Mouse (Mus musculus): ENCODE results near the gene Stradb. TPM values are rescaled to one million over a fixed set of nuclear protein-coding genes. Genes with fewer than 3 reads are reported as not detected.

Stradb gene
- 23.1 and 25.5 TPM in 2 replicates for polyA plus RNA-seq (2016; fragmentation: Nextera tagmentation; extraction: Ambion mirVana)

DNA sequence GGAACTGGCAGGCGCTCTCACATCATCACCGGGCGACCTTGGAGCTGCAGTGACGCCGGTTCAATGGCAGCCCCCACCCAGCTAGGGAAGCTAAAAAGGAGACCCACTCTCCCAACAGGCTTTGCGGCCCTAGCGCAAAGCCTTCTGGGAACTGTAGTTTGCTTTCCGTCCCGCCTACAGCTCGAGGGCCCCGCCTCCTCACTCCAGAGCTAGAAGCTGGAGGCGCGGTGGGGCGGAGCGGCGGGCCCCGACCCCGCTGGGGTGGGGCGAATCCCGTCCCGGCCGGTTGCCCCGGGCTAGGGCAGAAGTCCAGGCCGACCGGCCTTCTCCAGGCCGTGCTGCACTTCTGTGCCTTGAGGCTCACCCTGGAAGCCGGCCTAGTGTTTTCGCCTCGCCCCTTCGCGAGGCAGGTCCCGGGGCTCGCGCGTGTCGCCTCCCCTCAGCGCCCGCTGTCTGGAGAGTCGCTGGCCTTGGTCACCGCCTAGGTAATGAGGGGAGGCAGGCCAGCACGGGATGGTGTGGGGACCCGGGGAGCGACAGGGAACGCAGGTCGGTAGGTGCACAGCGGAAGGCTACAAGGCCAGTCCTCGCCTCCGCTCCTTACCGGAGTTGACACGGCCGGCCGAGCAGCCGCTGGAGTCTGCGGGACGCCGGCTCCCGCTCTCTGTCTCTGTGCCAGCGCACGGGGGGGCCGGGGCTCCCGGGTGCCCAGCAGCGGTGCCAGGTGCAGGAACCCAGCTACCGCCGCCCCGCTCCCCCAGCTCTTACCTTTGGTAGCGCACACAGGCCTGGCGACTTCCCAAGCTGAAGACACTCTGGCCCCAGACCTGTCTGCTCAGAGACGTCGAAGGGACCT, at the start of gene Stradb, which contains the start of gene Trak2:
Stradb (plus strand) TSS at position 157 of the 856 bp plus-strand sequence.
Trak2 (minus strand) TSS at position 65 of the 856 bp plus-strand sequence.
- H3K27me3 ChIP-seq (replicated peaks) = no peaks in the 10 kb centered on the region
- peak within 1 kb of the TSS; percentile 88 for H3K4me3 ChIP-seq
- WGBS = under 1% methylated on average over 69 of the region's 69 CpGs

GRCm38 (mm10) chr1:58926664-58927063, 46.7 kb upstream of the Stradb start:
- Histone ChIP-seq H3K9me3 (replicated peaks) (no peaks in the 10 kb centered on the region), H3K27ac (ENCODE audit: poor library complexity, severe bottlenecking) (no peak overlapping the region), H3K36me3 (peaks cover 40% of the 10 kb centered on the region), H3K4me3 (no peak overlapping the region), H3K4me2 (no peak overlapping the region), H3K9ac (no peak overlapping the region), H3K27me3 (replicated peaks) (no peaks in the 10 kb centered on the region), H3K4me1 (replicated peaks) (no peaks in the 10 kb centered on the region)
- no peak for ATAC-seq (ENCODE audit: insufficient number of reproducible peaks, low FRiP score)
- WGBS = 95% methylated on average over 5 of the region's 5 CpGs

More for the DNA sequence above, at the start of gene Stradb, which contains the start of gene Trak2:
- ATAC-seq (ENCODE audit: insufficient number of reproducible peaks, low FRiP score) = peak; percentile 95
- Histone ChIP-seq H3K9ac (peak within 1 kb of the TSS; percentile 87), H3K36me3 (no peaks in the 10 kb centered on the region), H3K4me2 (peak within 1 kb of the TSS; percentile 82), H3K9me3 (replicated peaks) (no peaks in the 10 kb centered on the region), H3K27ac (ENCODE audit: poor library complexity, severe bottlenecking) (peak within 1 kb of the TSS; percentile 85), H3K4me1 (replicated peaks) (peaks cover 31% of the 10 kb centered on the region)

DNA sequence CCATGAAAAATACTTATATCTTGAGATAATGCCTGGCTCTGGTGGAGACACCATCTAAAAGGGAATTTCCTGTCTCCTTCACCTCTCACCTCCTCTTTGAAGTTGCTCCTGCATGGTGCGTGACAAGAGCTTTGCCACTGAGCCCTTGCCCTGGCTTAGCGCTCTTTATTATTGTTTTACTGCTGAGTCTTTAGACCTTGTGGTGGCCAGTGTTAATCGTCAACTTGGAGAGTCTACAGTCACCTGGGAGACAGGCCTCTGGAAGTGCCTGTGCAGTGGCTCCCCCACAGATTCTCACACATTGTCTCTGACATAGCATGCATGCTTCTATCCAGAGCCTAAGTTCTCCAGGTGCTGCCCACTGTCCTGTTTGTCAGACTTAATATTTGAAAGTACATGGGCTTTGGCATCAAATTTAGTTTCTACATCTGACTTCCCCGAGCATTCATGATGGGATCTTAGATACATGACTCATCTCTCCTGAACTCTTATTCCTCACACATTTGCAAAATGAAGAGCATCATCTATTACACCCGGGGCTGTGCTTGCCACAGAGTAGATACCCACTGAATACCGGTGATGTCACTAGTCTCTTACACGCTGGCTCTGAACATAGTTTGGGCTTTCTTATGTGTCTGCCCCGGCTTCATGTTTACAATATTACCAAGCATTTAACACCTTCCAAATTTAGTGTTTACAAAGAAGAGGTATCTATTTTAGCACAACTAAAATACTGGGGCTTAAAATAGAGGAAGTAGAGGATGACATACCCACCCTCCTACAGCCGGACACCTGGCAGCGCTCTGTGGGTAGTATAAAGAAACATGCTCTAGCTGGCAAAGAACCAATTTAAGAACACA, 36.3 kb upstream of the Stradb start:
- H3K27ac ChIP-seq (ENCODE audit: poor library complexity, severe bottlenecking) = no peak overlapping the region
- no peaks in the 10 kb centered on the region for H3K27me3 ChIP-seq (replicated peaks)
- H3K4me2 ChIP-seq = no peak overlapping the region
- no peaks in the 10 kb centered on the region for H3K9me3 ChIP-seq (replicated peaks)
- no peak overlapping the region for H3K4me3 ChIP-seq
- no peak for ATAC-seq (ENCODE audit: insufficient number of reproducible peaks, low FRiP score)
- H3K4me1 ChIP-seq (replicated peaks) = peaks cover 7% of the 10 kb centered on the region; the same call in 1 of the 2 replicates
- H3K36me3 ChIP-seq = peaks cover 25% of the 10 kb centered on the region
- H3K9ac ChIP-seq = no peak overlapping the region
- 86% methylated on average over 10 of the region's 10 CpGs for WGBS

DNA sequence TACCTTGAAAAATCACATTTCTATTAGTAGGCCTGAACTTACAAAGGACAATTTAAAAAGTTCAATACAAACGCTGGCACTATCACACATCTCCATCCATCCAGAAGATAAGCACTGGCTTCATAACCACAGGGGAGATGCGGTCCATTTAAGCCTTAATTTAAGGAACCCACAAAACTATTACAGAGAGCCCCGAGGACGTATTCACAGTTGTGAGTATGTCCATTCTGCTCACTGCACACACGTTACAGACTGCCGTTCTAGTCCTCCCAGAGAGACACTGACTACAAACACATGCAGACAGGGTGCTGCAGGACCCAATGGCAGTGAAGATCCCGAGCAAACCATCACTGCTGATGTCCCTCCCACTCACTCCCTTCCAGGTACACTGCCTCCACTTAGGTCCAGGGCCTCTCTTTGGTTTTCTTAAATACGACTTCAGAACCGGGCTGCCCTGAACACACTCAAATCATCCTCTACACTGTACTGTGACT, 35.7 kb upstream of the Stradb start:
- Histone ChIP-seq H3K4me2 (no peak overlapping the region), H3K9ac (no peak overlapping the region), H3K9me3 (replicated peaks) (no peaks in the 10 kb centered on the region), H3K4me3 (no peak overlapping the region), H3K4me1 (replicated peaks) (peaks cover 7% of the 10 kb centered on the region; the same call in 1 of the 2 replicates), H3K27ac (ENCODE audit: poor library complexity, severe bottlenecking) (no peak overlapping the region), H3K27me3 (replicated peaks) (no peaks in the 10 kb centered on the region), H3K36me3 (peaks cover 25% of the 10 kb centered on the region)
- 94% methylated on average over 9 of the region's 9 CpGs for WGBS
- no peak for ATAC-seq (ENCODE audit: insufficient number of reproducible peaks, low FRiP score)

DNA sequence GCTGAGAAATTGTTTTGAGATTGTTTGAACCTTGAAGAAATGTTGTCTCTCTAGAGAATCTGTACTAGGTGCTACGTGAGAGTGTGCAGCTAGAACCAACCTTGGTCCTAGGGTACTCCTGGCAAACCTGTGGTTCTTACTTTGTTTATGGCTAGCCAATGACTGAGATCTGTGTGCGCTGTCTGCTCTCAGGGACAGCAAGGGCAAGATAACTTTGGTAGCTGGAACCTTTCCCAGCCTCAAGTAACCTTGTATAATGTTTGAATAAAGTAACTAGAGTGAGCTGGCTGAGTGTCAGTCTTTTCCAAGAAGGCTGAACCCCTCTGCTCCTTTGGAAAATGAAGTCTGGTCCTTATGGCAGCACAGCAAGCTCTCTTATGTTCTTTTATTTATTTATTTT, 27.8 kb upstream of the Stradb start:
- no peak overlapping the region for H3K9ac ChIP-seq
- no peak overlapping the region for H3K4me3 ChIP-seq
- no peak overlapping the region for H3K27ac ChIP-seq (ENCODE audit: poor library complexity, severe bottlenecking)
- no peaks in the 10 kb centered on the region for H3K27me3 ChIP-seq (replicated peaks)
- H3K36me3 ChIP-seq = peaks cover 20% of the 10 kb centered on the region
- H3K4me1 ChIP-seq (replicated peaks) = peaks cover 21% of the 10 kb centered on the region
- WGBS = 89% methylated on average over 2 of the region's 2 CpGs
- no peaks in the 10 kb centered on the region for H3K9me3 ChIP-seq (replicated peaks)
- no peak for ATAC-seq (ENCODE audit: insufficient number of reproducible peaks, low FRiP score)
- no peak overlapping the region for H3K4me2 ChIP-seq

GRCm38 (mm10) chr1:58945960-58946670, 27.2 kb upstream of the Stradb start:
- Histone ChIP-seq H3K27ac (ENCODE audit: poor library complexity, severe bottlenecking) (no peak overlapping the region), H3K4me3 (no peak overlapping the region), H3K9ac (no peak overlapping the region), H3K27me3 (replicated peaks) (no peaks in the 10 kb centered on the region), H3K9me3 (replicated peaks) (no peaks in the 10 kb centered on the region), H3K4me1 (replicated peaks) (peaks cover 27% of the 10 kb centered on the region), H3K36me3 (peaks cover 18% of the 10 kb centered on the region), H3K4me2 (no peak overlapping the region)
- no peak for ATAC-seq (ENCODE audit: insufficient number of reproducible peaks, low FRiP score)
- WGBS = 85% methylated on average over 7 of the region's 7 CpGs

DNA sequence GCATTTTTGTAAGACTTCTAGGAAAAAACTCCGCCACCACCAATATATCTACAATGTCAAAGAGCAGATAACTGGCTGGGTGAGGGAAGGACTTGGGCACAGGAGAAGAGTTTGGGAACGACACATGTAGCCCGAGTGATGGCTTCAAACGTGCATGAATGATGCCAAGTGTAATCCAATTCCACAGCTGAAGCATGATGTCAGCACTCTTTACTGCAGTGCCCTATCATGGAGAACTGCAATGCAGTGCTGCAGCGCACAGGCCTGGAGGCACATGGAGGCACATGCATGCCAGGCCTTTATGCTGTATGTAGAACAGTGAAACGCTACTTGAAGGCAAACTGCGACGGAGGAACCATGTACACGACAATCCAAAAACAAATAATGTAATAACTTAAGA, 26.6 kb upstream of the Stradb start:
- Histone ChIP-seq H3K9me3 (replicated peaks) (no peaks in the 10 kb centered on the region), H3K27ac (ENCODE audit: poor library complexity, severe bottlenecking) (no peak overlapping the region), H3K4me2 (no peak overlapping the region), H3K9ac (no peak overlapping the region), H3K4me3 (no peak overlapping the region), H3K36me3 (peaks cover 18% of the 10 kb centered on the region), H3K27me3 (replicated peaks) (no peaks in the 10 kb centered on the region), H3K4me1 (replicated peaks) (peaks cover 32% of the 10 kb centered on the region)
- no peak for ATAC-seq (ENCODE audit: insufficient number of reproducible peaks, low FRiP score)
- 82% methylated on average over 9 of the region's 9 CpGs for WGBS

DNA sequence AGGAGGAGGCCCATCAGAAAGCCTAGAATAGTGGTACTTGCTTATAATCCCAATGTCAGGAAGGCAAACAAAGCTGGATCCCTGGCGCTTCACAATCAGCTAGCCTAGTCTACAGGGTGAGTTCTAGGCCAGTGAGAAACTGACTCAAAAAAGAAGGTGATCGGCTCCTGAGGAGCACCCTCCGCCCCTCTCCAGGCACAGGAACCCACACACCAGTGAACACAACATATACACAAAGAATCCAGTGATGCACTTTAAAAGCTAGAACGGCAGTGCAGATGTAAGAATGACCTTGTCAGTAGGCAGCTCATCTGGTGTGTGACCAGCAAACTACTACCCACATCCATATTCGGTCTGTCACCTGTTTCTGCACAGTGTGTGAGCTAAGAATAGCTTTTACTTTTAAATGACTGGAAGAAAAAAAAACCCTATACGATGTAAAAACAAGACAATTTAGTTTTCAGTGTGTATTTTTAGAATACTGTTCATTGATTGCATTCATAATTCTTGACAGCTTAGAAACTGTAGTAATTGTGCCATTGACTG, 23.7 kb upstream of the Stradb start:
- H3K36me3 ChIP-seq = peaks cover 18% of the 10 kb centered on the region
- 0 out of 2 replicates have a peak overlapping the region, but pooled peaks have one; percentile 21 for H3K4me2 ChIP-seq
- peaks cover 59% of the 10 kb centered on the region for H3K4me1 ChIP-seq (replicated peaks)
- H3K9ac ChIP-seq = no peak overlapping the region; the same call in 1 of the 2 replicates
- ATAC-seq (ENCODE audit: insufficient number of reproducible peaks, low FRiP score) = no peak
- H3K27me3 ChIP-seq (replicated peaks) = no peaks in the 10 kb centered on the region
- 70% methylated on average over 6 of the region's 6 CpGs for WGBS
- no peaks in the 10 kb centered on the region for H3K9me3 ChIP-seq (replicated peaks)
- H3K4me3 ChIP-seq = no peak overlapping the region
- H3K27ac ChIP-seq (ENCODE audit: poor library complexity, severe bottlenecking) = peak overlapping the region; percentile 83

GRCm38 (mm10) chr1:58950899-58951648, 22.2 kb upstream of the Stradb start:
- peak overlapping the region; percentile 38; the same call in 1 of the 2 replicates for H3K4me2 ChIP-seq

DNA sequence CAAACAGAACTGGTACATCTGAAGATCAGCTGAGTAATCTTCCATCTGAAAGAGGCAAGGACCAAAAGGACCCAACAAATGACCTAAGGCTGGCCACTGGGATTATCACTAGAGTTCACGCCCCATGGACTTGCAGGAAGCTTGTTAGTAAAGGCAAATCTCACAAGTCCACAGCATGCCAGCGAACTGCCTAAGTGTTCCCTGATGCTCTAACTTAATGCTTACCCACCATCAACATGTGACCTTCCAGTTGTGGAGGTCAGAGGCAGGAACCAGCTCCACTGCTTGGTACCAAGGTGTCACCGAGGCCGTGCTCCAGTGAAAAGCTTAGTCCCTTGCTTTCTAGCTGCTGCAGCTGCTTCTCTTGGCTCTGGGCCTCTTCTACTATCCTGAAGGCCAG, 21.5 kb upstream of the Stradb start:
- no peaks in the 10 kb centered on the region for H3K27me3 ChIP-seq (replicated peaks)
- H3K4me2 ChIP-seq = peak overlapping the region; percentile 31; the same call in 1 of the 2 replicates
- no peak overlapping the region for H3K9ac ChIP-seq
- H3K4me3 ChIP-seq = no peak overlapping the region
- H3K27ac ChIP-seq (ENCODE audit: poor library complexity, severe bottlenecking) = peak overlapping the region; percentile 87
- WGBS = 56% methylated on average over 4 of the region's 4 CpGs
- no peak for ATAC-seq (ENCODE audit: insufficient number of reproducible peaks, low FRiP score)
- peaks cover 66% of the 10 kb centered on the region for H3K4me1 ChIP-seq (replicated peaks)
- H3K36me3 ChIP-seq = no peaks in the 10 kb centered on the region
- H3K9me3 ChIP-seq (replicated peaks) = no peaks in the 10 kb centered on the region

More at GRCm38 (mm10) chr1:58950899-58951648, 22.2 kb upstream of the Stradb start:
- Histone ChIP-seq H3K9me3 (replicated peaks) (no peaks in the 10 kb centered on the region), H3K27ac (ENCODE audit: poor library complexity, severe bottlenecking) (peak overlapping the region; percentile 87), H3K27me3 (replicated peaks) (no peaks in the 10 kb centered on the region), H3K9ac (no peak overlapping the region), H3K4me1 (replicated peaks) (peaks cover 67% of the 10 kb centered on the region), H3K4me3 (no peak overlapping the region), H3K36me3 (peaks cover 3% of the 10 kb centered on the region)
- WGBS = 19% methylated on average over 8 of the region's 8 CpGs
- 0 out of 2 replicates have a peak, but pooled peaks have one; percentile 22 for ATAC-seq (ENCODE audit: insufficient number of reproducible peaks, low FRiP score)
